Mouse (Mus musculus): ENCODE results near the gene Trdmt1. TPM values are rescaled to one million over a fixed set of nuclear protein-coding genes. Genes with fewer than 3 reads are reported as not detected.

The Trdmt1 gene
- total and polyA plus RNA-seq, 2 experiments = 0.83 to 3.9 TPM

DNA sequence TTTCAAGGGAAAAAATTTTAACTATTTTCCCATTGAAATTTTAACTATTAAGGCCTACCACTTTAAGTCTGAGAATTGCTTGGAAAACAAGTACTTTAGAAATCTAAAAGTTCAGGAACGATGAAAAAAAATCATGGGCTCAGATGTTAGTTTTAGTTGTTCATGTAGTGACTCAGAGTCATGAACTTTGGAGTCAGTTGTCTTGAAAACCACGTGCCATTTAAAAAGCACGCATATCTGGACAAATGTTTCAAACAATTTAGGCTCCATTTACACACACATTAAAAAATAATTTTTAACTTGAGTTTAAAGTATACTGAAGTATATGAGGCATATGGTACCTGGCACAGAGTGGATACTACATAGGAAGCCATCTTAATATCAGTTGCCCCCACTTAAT, 77.8 kb downstream of the Trdmt1 start:
- no peak overlapping the region for H3K4me3 ChIP-seq (ENCODE audit: insufficient read depth, low read depth, low read length)
- peaks cover 2% of the 10 kb centered on the region; the same call in 1 of the 2 replicates for H3K4me1 ChIP-seq (ENCODE audit: control insufficient read depth, insufficient read depth, low read length)
- H3K9ac ChIP-seq (ENCODE audit: low read depth, low read length) = no peak overlapping the region
- H3K36me3 ChIP-seq (ENCODE audit: control insufficient read depth, insufficient read depth, low read length) = no peaks in the 10 kb centered on the region
- H3K27ac ChIP-seq (replicated peaks; ENCODE audit: insufficient read depth, low read depth, low read length) = no peak overlapping the region
- WGBS = 90% methylated on average over 3 of the region's 3 CpGs
- H3K27me3 ChIP-seq (ENCODE audit: control insufficient read depth, insufficient read depth, low read length) = no peaks in the 10 kb centered on the region
- no peaks in the 10 kb centered on the region for H3K79me2 ChIP-seq (ENCODE audit: control insufficient read depth, insufficient read depth, low read length)
- TF ChIP-seq CTCF (IDR thresholded peaks at IDR 0.05; ENCODE audit: low read depth, low read length) = no peak
- DNase-seq (ENCODE audit: extremely low read depth, low read depth, low spot score) = no peak

Other genes starting within 250 kb of the Trdmt1 start
- gene Cubn, start 52.9 kb downstream of the Trdmt1 start, total RNA-seq (2014; rRNA removed) = 0.07 TPM in 1 of 2 replicates, not detected in the other
- not detected in 2 replicates for gene Cubn, start 52.9 kb downstream of the Trdmt1 start, polyA plus RNA-seq (2012; rRNA removed)
- 18.4 and 23.3 TPM in 2 replicates for gene Vim, start 29.3 kb upstream of the Trdmt1 start, total RNA-seq (2014; rRNA removed)
- 25.4 and 34.6 TPM in 2 replicates for gene Vim, start 29.3 kb upstream of the Trdmt1 start, polyA plus RNA-seq (2012; rRNA removed)
- gene St8sia6, start 249.4 kb upstream of the Trdmt1 start, total RNA-seq (2014; rRNA removed) = 0.07 and 0.09 TPM in 2 replicates
- 0.01 TPM in 1 of 2 replicates, not detected in the other for gene St8sia6, start 249.4 kb upstream of the Trdmt1 start, polyA plus RNA-seq (2012; rRNA removed)

Data from liver, adult 2 months (tissue).